11 mouse cellular contexts compared by ENCODE assay signal in genomic region chr13:14142294-14142966, GRCm38 (mm10).
A peak's percentile ranks its signal among the peaks of the same experiment; 100 is the strongest.
DNase-seq lines count a peak whose midpoint lies in the region; ATAC-seq and TF ChIP-seq lines count a peak whose summit lies in the region.
"Had no signal": no experiment of that assay in that cellular context is flagged by ENCODE, and none has a peak within 500 bp of the region (broad histone marks: within the 10 kb centered on the region; RNA-seq: fewer than 3 reads in every experiment).

No protein-coding gene starts in this region.

- H3K4me1 ChIP-seq in lung, postnatal 0 days (ENCODE audit: insufficient read depth, low read depth, low read length): no peaks in the 10 kb centered on the region
- no peaks in the 10 kb centered on the region for H3K4me1 ChIP-seq in kidney, embryonic 16.5 days (ENCODE audit: insufficient read depth, low read length)
- H3K4me1 ChIP-seq in midbrain, embryonic 11.5 days (ENCODE audit: control insufficient read depth, insufficient read depth, low read length): no peaks in the 10 kb centered on the region
- H3K4me1 ChIP-seq: kidney, embryonic 15.5 days had no signal

- H3K9me3 ChIP-seq in lung, postnatal 0 days (ENCODE audit: low read length): no peaks in the 10 kb centered on the region
- no peaks in the 10 kb centered on the region for H3K9me3 ChIP-seq in kidney, embryonic 16.5 days (ENCODE audit: low read length)
- H3K9me3 ChIP-seq in midbrain, embryonic 11.5 days (ENCODE audit: control insufficient read depth, low read length): no peaks in the 10 kb centered on the region
- H3K9me3 ChIP-seq: kidney, embryonic 15.5 days had no signal

- TF ChIP-seq CTCF in lung, postnatal 0 days (IDR thresholded peaks at IDR 0.05): peak; percentile 46

- DNase-seq in cerebellum, postnatal 10 days: peak; percentile 9 to 15
- DNase-seq in cerebellum, postnatal 25 days: no peak
- no peak for DNase-seq in lung, postnatal 0 days (ENCODE audit: low spot score)
- no peak for DNase-seq in lung, postnatal 4 days
- DNase-seq in retina, embryonic 14.5 days (ENCODE audit: low spot score): peak; percentile 13
- DNase-seq in midbrain, embryonic 11.5 days (ENCODE audit: low spot score, missing footprints): no peak
- DNase-seq: cerebellum, adult 8-10 months had no signal

- WGBS in lung, postnatal 0 days: 93% methylated on average over 2 of the region's 2 CpGs
- 95% methylated on average over 2 of the region's 2 CpGs for WGBS in kidney, embryonic 16.5 days
- WGBS in midbrain, embryonic 11.5 days: 97% methylated on average over 2 of the region's 2 CpGs

- H3K4me3 ChIP-seq in lung, postnatal 0 days (ENCODE audit: low read depth, low read length): no peak overlapping the region
- no peak overlapping the region for H3K4me3 ChIP-seq in kidney, embryonic 16.5 days (ENCODE audit: low read length)
- no peak overlapping the region for H3K4me3 ChIP-seq in midbrain, embryonic 11.5 days (ENCODE audit: low read depth, low read length)
- H3K4me3 ChIP-seq: kidney, embryonic 15.5 days had no signal

- peaks cover 4% of the 10 kb centered on the region; the same call in 1 of the 2 replicates for H3K36me3 ChIP-seq in lung, postnatal 0 days (ENCODE audit: insufficient read depth, low read length)
- H3K36me3 ChIP-seq in kidney, embryonic 16.5 days (ENCODE audit: insufficient read depth, low read length): peaks cover 9% of the 10 kb centered on the region
- no peaks in the 10 kb centered on the region for H3K36me3 ChIP-seq in midbrain, embryonic 11.5 days (ENCODE audit: control insufficient read depth, insufficient read depth, low read length)

- no peak overlapping the region for H3K4me2 ChIP-seq in lung, postnatal 0 days (replicated peaks; ENCODE audit: low read depth, low read length)
- no peak overlapping the region for H3K4me2 ChIP-seq in kidney, embryonic 16.5 days (replicated peaks; ENCODE audit: low read depth, low read length)
- no peak overlapping the region for H3K4me2 ChIP-seq in midbrain, embryonic 11.5 days
- H3K4me2 ChIP-seq: kidney, embryonic 15.5 days had no signal

- no peak for TF ChIP-seq EP300 in lung, postnatal 0 days (IDR thresholded peaks at IDR 0.05)

- ATAC-seq in lung, postnatal 0 days: no peak
- peak; percentile 98 for ATAC-seq in erythroblast, adult 5-6 weeks (replicated peaks; ENCODE audit: low FRiP score, poor library complexity, severe bottlenecking)
- no peak for ATAC-seq in kidney, embryonic 16.5 days (ENCODE audit: low FRiP score, low TSS enrichment)
- ATAC-seq in midbrain, embryonic 11.5 days (ENCODE audit: low FRiP score): no peak
- ATAC-seq: midbrain, embryonic 16.5 days had no signal

- no peaks in the 10 kb centered on the region for H3K27me3 ChIP-seq in lung, postnatal 0 days (replicated peaks; ENCODE audit: insufficient read depth, low read length)
- no peaks in the 10 kb centered on the region for H3K27me3 ChIP-seq in kidney, embryonic 16.5 days (ENCODE audit: insufficient read depth, low read length)
- no peaks in the 10 kb centered on the region for H3K27me3 ChIP-seq in midbrain, embryonic 11.5 days (ENCODE audit: control insufficient read depth, insufficient read depth, low read length)
- H3K27me3 ChIP-seq: kidney, embryonic 15.5 days had no signal

- H3K9ac ChIP-seq in lung, postnatal 0 days (replicated peaks; ENCODE audit: low read depth): no peak overlapping the region
- no peak overlapping the region for H3K9ac ChIP-seq in kidney, embryonic 16.5 days (replicated peaks; ENCODE audit: low read length)
- no peak overlapping the region for H3K9ac ChIP-seq in midbrain, embryonic 11.5 days (ENCODE audit: low read length)
- H3K9ac ChIP-seq: kidney, embryonic 15.5 days had no signal

- no peak overlapping the region for H3K27ac ChIP-seq in lung, postnatal 0 days (ENCODE audit: low read length)
- no peak overlapping the region for H3K27ac ChIP-seq in kidney, embryonic 16.5 days (ENCODE audit: low read length)
- no peak overlapping the region for H3K27ac ChIP-seq in midbrain, embryonic 11.5 days (ENCODE audit: low read depth, low read length)
- H3K27ac ChIP-seq: kidney, embryonic 15.5 days had no signal

Comparison
In these comparisons a context has a peak if more than half of its experiments do, and no peak if none do; other contexts are left out.
1. DNase-seq: peak in cerebellum, postnatal 10 days (2 of 2) and retina, embryonic 14.5 days (single experiment); none in cerebellum, postnatal 25 days (0 of 2), lung, postnatal 0 days (single experiment), lung, postnatal 4 days (0 of 2) and midbrain, embryonic 11.5 days (single experiment).